Mouse (Mus musculus): ENCODE results near the gene Otp. TPM values are rescaled to one million over a fixed set of nuclear protein-coding genes. Genes with fewer than 3 reads are reported as not detected.

Otp gene
- total RNA-seq (2023): not detected

GRCm38 (mm10) chr13:94875396-94875880 is at the start of gene Otp:
Gene Otp, plus strand, starts transcription at chr13:94875602.

Other genes starting within 250 kb of the Otp start
- 147 TPM for gene Tbca, start 86.7 kb upstream of the Otp start, total RNA-seq (2023)
- gene Wdr41, start 100.7 kb downstream of the Otp start, total RNA-seq (2023): 15.4 TPM